Mouse (Mus musculus): ENCODE results near the gene Ccdc34. TPM values are rescaled to one million over a fixed set of nuclear protein-coding genes. Genes with fewer than 3 reads are reported as not detected.

Ccdc34 gene
- polyA plus RNA-seq, 1 experiment from 2014 or later = 31.3 TPM

DNA sequence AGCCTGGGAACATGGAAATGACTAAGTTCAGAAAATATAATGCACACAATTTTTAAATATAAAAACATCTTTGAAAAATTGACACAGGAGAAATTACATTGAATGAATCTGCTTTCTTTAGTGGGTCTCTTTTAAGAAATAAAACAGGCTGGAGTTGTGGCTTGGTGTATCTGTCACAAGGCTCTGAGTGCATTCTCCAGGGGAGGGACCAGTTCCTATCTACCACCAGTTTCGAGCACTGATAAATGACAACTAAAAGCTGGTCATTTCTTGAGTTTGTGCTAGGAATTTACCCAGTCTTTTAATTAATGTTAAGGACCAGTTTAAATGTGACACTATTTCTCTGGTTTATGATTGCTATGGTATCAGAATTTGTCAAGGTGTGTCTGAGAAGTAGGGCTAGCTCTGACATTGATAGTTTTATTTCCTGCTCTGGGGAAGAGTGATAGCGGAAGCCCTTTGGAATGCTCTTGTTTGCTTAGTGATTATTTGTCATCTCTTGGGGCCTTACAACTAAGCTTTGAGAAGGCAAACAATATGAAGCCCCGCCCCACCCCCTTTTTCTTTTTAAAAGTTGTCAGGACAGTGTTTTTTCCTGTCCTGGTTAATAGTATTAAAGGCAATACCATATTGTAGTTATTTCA is 11.9 kb upstream of the Ccdc34 start:
- Histone ChIP-seq H3K4me1 (ENCODE audit: control insufficient read depth, insufficient read depth, low read length) (no peaks in the 10 kb centered on the region), H3K36me3 (ENCODE audit: control insufficient read depth, insufficient read depth, low read length) (0 out of 2 replicates have a peak, but pooled peaks cover 3% of the 10 kb centered on the region), H3K9ac (ENCODE audit: low read depth, low read length) (no peak overlapping the region), H3K27me3 (ENCODE audit: control insufficient read depth, insufficient read depth, low read length) (no peaks in the 10 kb centered on the region), H3K4me2 (no peak overlapping the region), H3K9me3 (replicated peaks; ENCODE audit: control insufficient read depth, low read length) (no peaks in the 10 kb centered on the region), H3K4me3 (ENCODE audit: low read depth, low read length) (no peak overlapping the region), H3K27ac (ENCODE audit: low read depth, low read length) (no peak overlapping the region)
- WGBS (ENCODE audit: insufficient replicate concordance) = 61% methylated on average over 3 of the region's 3 CpGs
- ATAC-seq (replicated peaks; ENCODE audit: insufficient number of reproducible peaks, low FRiP score, low TSS enrichment) = no peak

- WGBS (ENCODE audit: insufficient replicate concordance) = 91% methylated on average over 10 of the region's 10 CpGs
- no peak overlapping the region for H3K27ac ChIP-seq (ENCODE audit: low read depth, low read length)
- no peak overlapping the region for H3K9ac ChIP-seq (ENCODE audit: low read depth, low read length)
- no peaks in the 10 kb centered on the region for H3K27me3 ChIP-seq (ENCODE audit: control insufficient read depth, insufficient read depth, low read length)
- no peaks in the 10 kb centered on the region for H3K4me1 ChIP-seq (ENCODE audit: control insufficient read depth, insufficient read depth, low read length)
- no peak overlapping the region for H3K4me3 ChIP-seq (ENCODE audit: low read depth, low read length)
- no peak overlapping the region for H3K4me2 ChIP-seq
- H3K9me3 ChIP-seq (replicated peaks; ENCODE audit: control insufficient read depth, low read length) = no peaks in the 10 kb centered on the region
- 0 out of 2 replicates have a peak, but pooled peaks have one; percentile 35 for ATAC-seq (replicated peaks; ENCODE audit: insufficient number of reproducible peaks, low FRiP score, low TSS enrichment)
- peaks cover 7% of the 10 kb centered on the region for H3K36me3 ChIP-seq (ENCODE audit: control insufficient read depth, insufficient read depth, low read length)
These were observed 10.0 kb upstream of the Ccdc34 start for GRCm38 (mm10) chr2:110007423-110008267.

DNA sequence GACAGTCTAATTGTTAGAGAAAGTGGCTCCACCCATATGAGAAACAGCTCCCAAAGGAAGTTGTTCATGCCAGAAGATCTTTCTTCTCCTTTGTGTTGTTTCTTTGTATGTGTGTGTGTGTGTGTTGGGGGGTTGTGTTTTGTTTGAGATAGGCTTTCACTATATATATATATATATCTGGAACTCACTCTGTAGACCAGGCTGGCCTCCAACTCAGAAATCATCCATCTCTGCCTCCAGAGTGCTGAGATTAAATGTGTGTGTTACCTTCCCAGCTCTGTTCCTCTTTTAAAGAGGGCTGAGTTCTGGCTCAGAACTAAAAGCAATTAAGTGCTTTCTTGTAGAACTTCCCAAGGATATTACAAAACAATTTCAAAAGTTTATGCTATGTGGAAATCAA is 8.2 kb upstream of the Ccdc34 start:
- Histone ChIP-seq H3K4me2 (no peak overlapping the region), H3K36me3 (ENCODE audit: control insufficient read depth, insufficient read depth, low read length) (peaks cover 7% of the 10 kb centered on the region), H3K9me3 (replicated peaks; ENCODE audit: control insufficient read depth, low read length) (no peaks in the 10 kb centered on the region), H3K4me3 (ENCODE audit: low read depth, low read length) (no peak overlapping the region), H3K9ac (ENCODE audit: low read depth, low read length) (no peak overlapping the region), H3K4me1 (ENCODE audit: control insufficient read depth, insufficient read depth, low read length) (no peaks in the 10 kb centered on the region), H3K27ac (ENCODE audit: low read depth, low read length) (no peak overlapping the region), H3K27me3 (ENCODE audit: control insufficient read depth, insufficient read depth, low read length) (no peaks in the 10 kb centered on the region)
- no peak for ATAC-seq (replicated peaks; ENCODE audit: insufficient number of reproducible peaks, low FRiP score, low TSS enrichment)

- no peak overlapping the region for H3K4me3 ChIP-seq (ENCODE audit: low read depth, low read length)
- H3K4me2 ChIP-seq = no peak overlapping the region
- no peaks in the 10 kb centered on the region for H3K27me3 ChIP-seq (ENCODE audit: control insufficient read depth, insufficient read depth, low read length)
- no peaks in the 10 kb centered on the region for H3K4me1 ChIP-seq (ENCODE audit: control insufficient read depth, insufficient read depth, low read length)
- 88% methylated on average over 13 of the region's 13 CpGs for WGBS (ENCODE audit: insufficient replicate concordance)
- H3K9me3 ChIP-seq (replicated peaks; ENCODE audit: control insufficient read depth, low read length) = no peaks in the 10 kb centered on the region
- H3K27ac ChIP-seq (ENCODE audit: low read depth, low read length) = no peak overlapping the region
- peaks cover 7% of the 10 kb centered on the region for H3K36me3 ChIP-seq (ENCODE audit: control insufficient read depth, insufficient read depth, low read length)
- H3K9ac ChIP-seq (ENCODE audit: low read depth, low read length) = no peak overlapping the region
- ATAC-seq (replicated peaks; ENCODE audit: insufficient number of reproducible peaks, low FRiP score, low TSS enrichment) = no peak
These were observed 5.4 kb upstream of the Ccdc34 start for GRCm38 (mm10) chr2:110012184-110012725.

- Histone ChIP-seq H3K4me3 (ENCODE audit: low read depth, low read length) (peak overlapping the region; percentile 87), H3K4me1 (ENCODE audit: control insufficient read depth, insufficient read depth, low read length) (peaks cover 10% of the 10 kb centered on the region), H3K27me3 (ENCODE audit: control insufficient read depth, insufficient read depth, low read length) (no peaks in the 10 kb centered on the region), H3K9ac (ENCODE audit: low read depth, low read length) (no peak overlapping the region), H3K4me2 (peak overlapping the region; percentile 87), H3K27ac (ENCODE audit: low read depth, low read length) (no peak overlapping the region), H3K9me3 (replicated peaks; ENCODE audit: control insufficient read depth, low read length) (no peaks in the 10 kb centered on the region), H3K36me3 (ENCODE audit: control insufficient read depth, insufficient read depth, low read length) (peaks cover 2% of the 10 kb centered on the region; the same call in 1 of the 2 replicates)
- ATAC-seq (replicated peaks; ENCODE audit: insufficient number of reproducible peaks, low FRiP score, low TSS enrichment) = no peak
- WGBS (ENCODE audit: insufficient replicate concordance) = 40% methylated on average over 7 of the region's 7 CpGs
These were observed 530 bp upstream of the Ccdc34 start for GRCm38 (mm10) chr2:110017087-110017486.

GRCm38 (mm10) chr2:110019656-110020055 is 2.0 kb downstream of the Ccdc34 start:
- H3K36me3 ChIP-seq (ENCODE audit: control insufficient read depth, insufficient read depth, low read length) = peaks cover 8% of the 10 kb centered on the region; the same call in 1 of the 2 replicates
- H3K4me2 ChIP-seq = no peak overlapping the region
- no peaks in the 10 kb centered on the region for H3K27me3 ChIP-seq (ENCODE audit: control insufficient read depth, insufficient read depth, low read length)
- no peak overlapping the region for H3K27ac ChIP-seq (ENCODE audit: low read depth, low read length)
- no peak overlapping the region for H3K9ac ChIP-seq (ENCODE audit: low read depth, low read length)
- peaks cover 10% of the 10 kb centered on the region for H3K4me1 ChIP-seq (ENCODE audit: control insufficient read depth, insufficient read depth, low read length)
- 92% methylated on average over 4 of the region's 4 CpGs for WGBS (ENCODE audit: insufficient replicate concordance)
- no peaks in the 10 kb centered on the region for H3K9me3 ChIP-seq (replicated peaks; ENCODE audit: control insufficient read depth, low read length)
- no peak overlapping the region for H3K4me3 ChIP-seq (ENCODE audit: low read depth, low read length)
- no peak for ATAC-seq (replicated peaks; ENCODE audit: insufficient number of reproducible peaks, low FRiP score, low TSS enrichment)

- H3K9ac ChIP-seq (ENCODE audit: low read depth, low read length) = no peak overlapping the region
- no peak overlapping the region for H3K4me2 ChIP-seq
- no peaks in the 10 kb centered on the region for H3K27me3 ChIP-seq (ENCODE audit: control insufficient read depth, insufficient read depth, low read length)
- H3K27ac ChIP-seq (ENCODE audit: low read depth, low read length) = no peak overlapping the region
- no peak overlapping the region for H3K4me3 ChIP-seq (ENCODE audit: low read depth, low read length)
- H3K4me1 ChIP-seq (ENCODE audit: control insufficient read depth, insufficient read depth, low read length) = peaks cover 10% of the 10 kb centered on the region
- H3K9me3 ChIP-seq (replicated peaks; ENCODE audit: control insufficient read depth, low read length) = no peaks in the 10 kb centered on the region
- H3K36me3 ChIP-seq (ENCODE audit: control insufficient read depth, insufficient read depth, low read length) = peaks cover 8% of the 10 kb centered on the region; the same call in 1 of the 2 replicates
- 90% methylated on average over 1 of the region's 1 CpGs for WGBS (ENCODE audit: insufficient replicate concordance)
- no peak for ATAC-seq (replicated peaks; ENCODE audit: insufficient number of reproducible peaks, low FRiP score, low TSS enrichment)
These were observed 2.8 kb downstream of the Ccdc34 start for GRCm38 (mm10) chr2:110020430-110020829.

DNA sequence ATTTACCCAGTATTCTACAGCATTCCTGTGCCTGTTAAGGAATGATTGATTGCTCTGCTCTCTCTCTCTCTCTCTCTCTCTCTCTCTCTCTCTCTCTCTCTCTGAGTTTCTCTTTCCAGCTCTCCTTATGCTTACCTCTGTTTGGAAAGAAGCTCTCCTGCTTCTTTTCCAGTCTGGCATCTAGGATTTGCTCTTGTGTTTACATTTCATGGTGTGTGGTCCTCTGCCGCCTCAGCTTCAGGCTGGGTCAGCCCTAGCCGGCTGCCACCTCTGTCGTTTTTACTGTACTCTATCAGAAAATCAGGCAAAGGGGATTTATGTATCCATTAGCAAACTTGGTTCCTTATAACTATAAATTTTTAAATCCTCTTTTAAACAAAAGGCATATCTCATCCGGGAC is 18.6 kb downstream of the Ccdc34 start:
- Histone ChIP-seq H3K36me3 (ENCODE audit: control insufficient read depth, insufficient read depth, low read length) (no peaks in the 10 kb centered on the region), H3K4me1 (ENCODE audit: control insufficient read depth, insufficient read depth, low read length) (peaks cover 10% of the 10 kb centered on the region), H3K4me3 (ENCODE audit: low read depth, low read length) (no peak overlapping the region), H3K9me3 (replicated peaks; ENCODE audit: control insufficient read depth, low read length) (no peaks in the 10 kb centered on the region), H3K27ac (ENCODE audit: low read depth, low read length) (peak overlapping the region; percentile 46; the same call in 1 of the 2 replicates), H3K4me2 (peak overlapping the region; percentile 29), H3K9ac (ENCODE audit: low read depth, low read length) (0 out of 2 replicates have a peak overlapping the region, but pooled peaks have one; percentile 28), H3K27me3 (ENCODE audit: control insufficient read depth, insufficient read depth, low read length) (no peaks in the 10 kb centered on the region)
- no peak for ATAC-seq (replicated peaks; ENCODE audit: insufficient number of reproducible peaks, low FRiP score, low TSS enrichment)
- WGBS (ENCODE audit: insufficient replicate concordance) = 24% methylated on average over 4 of the region's 4 CpGs
